Mouse (Mus musculus): ENCODE measurements around the gene Tmem100.

The Tmem100 gene

DNA sequence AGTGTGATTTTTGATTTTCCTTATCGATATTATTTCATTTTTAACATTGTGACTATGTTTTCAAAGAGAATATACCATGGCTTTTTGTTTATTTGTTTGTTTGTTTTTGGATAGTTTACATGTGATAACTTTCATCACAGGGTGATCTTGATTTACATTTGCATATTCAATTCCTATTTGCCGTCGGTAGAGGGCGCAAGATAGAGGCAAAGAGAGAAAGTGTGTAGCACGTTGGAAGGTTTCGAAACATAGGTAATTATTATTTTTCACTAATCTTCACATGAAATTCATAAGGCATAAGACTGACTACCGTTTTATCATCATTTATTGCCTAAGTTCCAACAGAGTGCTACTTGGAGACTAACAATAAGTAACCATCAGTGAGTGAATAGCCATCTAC is 11.0 kb upstream of the Tmem100 start:
- DNase-seq = peak; percentile 43 to 74

DNA sequence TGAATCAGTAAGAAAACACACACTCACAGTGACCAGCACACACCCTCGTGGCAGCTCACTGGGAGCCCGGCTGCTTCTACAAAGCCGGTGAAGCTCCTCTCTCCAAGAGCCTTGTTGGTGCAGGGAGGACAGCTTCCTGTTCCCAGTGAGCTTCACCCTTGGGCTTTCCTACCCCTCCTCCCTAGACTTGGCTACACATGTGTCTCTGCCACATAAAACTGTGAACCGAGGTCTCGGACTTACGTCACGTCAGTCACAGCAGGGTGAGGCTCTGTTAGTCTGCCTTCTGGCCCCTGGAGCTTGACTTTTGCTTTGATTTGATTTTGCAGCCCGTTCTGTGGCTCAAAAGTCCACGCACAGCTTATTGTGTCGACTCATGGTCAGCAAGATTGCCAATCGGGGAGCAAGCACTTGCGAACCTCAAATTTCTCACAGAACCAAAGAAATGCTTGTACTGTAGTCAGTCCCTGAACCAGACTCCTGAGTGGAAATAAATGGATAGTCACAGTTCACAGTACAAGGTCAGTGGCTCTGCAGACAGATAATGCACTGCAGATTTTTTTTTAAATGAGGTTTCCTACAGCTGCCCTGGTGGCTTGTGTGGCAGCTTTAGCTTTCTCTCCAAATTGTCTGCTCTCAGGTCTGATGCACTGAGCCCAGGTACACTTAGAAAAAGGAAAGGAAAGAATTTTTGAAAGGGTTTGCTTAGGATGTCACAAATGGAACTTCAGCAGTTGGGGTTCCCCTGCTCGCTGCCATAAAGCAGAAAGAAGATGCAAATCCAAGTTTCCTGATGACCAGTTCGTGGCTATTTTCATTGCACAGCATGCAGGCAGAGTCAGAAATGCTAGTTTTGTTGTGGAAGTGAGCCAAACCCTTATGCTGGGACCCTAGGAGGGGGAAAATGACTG is 4.0 kb upstream of the Tmem100 start:
- DNase-seq = peak in 1 of 2 experiments; percentile 43

DNA sequence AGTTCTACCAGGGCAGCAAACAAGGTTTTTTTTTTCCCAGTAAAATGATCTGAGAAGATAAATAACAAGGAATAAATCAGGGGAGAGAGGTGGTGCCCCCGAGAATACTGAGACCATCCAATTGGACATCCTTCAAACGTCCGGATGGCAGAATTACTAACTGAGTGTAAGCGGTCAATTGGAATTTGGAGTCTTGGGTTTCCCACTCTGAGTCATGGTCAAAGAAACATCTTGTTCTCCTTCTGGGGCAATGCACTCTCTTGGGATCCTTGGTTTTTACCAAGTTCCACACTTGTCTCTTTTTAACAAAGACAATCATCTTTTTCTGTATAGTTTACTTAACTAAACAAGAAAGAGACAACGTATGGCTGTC is 3.4 kb upstream of the Tmem100 start:
- no peak for DNase-seq

DNA sequence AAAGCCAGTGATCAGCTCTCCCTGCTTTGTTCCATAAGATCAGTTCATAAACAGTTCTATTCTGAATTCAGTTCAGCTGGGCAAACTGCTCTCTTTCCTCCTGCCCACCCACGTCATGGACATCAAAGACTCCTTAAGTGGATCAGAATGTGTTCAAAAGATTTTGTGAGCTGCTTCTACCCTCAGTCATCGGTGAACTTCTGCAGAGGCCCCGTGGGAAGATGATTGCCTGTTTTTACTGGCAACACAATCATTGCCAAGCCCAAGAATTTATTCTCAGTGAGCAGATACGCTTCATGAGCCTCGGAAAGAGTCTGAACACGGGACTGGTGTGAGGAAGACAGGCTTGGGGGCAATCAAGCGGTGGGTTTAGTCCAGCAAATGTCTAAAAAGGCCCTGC is 2.9 kb upstream of the Tmem100 start:
- no peak for DNase-seq

DNA sequence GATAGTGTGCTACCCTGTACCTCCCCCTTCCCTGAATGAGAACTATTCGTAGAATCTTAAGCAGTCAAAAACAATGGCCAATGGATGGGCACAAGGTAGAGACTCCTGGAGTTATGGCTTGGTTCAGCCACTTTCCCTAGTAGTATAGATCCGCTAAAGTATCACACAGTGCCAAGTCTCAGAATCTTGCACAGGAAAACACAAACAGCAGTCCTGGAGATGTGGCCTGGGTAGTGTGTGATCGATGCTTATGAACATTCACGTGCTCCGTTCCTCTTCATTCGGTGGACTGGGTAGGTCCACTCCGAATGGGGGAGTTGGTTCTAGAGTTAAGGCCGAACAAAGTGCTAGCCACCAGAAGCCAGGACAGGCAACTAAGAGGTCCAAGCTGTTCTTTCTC is 1.4 kb upstream of the Tmem100 start:
- no peak for DNase-seq

- DNase-seq = peak; percentile 72 to 79
These were observed 794 bp upstream of the Tmem100 start for GRCm38 (mm10) chr11:90029354-90029753.

GRCm38 (mm10) chr11:90030557-90030956 is 409 bp downstream of the Tmem100 start:
- peak; percentile 67 to 70 for DNase-seq

GRCm38 (mm10) chr11:90031076-90031475 is 928 bp downstream of the Tmem100 start:
- no peak for DNase-seq

GRCm38 (mm10) chr11:90032807-90033206 is 2.7 kb downstream of the Tmem100 start:
- no peak for DNase-seq

DNA sequence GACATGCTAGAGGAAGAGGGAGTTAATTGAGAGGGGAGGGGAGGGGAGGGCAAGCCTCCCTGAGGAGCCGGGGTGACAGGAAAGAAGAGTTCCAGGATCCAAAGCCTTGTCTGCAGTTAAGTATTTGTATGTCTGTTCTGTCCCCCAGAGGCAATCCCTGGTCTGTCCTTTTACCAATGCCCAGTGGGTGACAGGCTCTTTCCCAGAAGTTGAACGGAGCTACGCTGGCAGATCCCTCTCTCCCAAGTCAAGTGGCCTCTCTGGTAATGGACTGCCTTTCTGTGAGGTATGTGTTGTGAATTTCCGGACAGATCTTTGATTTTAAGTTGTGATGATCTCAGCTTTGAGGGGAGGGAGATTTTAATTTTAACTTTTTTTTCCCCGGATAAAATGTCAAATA is 3.3 kb downstream of the Tmem100 start:
- no peak for DNase-seq

DNA sequence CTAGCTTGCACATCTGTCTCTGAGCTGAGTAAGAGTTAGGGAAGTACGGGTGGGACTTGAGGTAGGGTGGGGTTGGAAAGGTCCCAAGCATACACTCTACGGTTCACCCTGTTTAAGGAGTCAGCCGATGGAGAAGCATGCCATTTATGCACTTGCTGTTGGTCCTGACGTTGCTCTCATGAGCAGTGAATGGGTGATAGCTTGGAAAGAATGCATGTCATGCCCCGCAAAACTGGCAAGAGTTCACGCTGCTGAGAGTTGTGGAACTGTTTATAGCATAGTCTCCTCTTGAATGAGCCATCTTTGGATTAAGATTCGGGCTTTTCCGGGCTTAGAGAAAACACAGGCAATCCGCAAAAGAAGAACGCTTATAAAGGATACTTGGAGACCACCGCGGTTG is 4.5 kb downstream of the Tmem100 start:
- no peak for DNase-seq

DNA sequence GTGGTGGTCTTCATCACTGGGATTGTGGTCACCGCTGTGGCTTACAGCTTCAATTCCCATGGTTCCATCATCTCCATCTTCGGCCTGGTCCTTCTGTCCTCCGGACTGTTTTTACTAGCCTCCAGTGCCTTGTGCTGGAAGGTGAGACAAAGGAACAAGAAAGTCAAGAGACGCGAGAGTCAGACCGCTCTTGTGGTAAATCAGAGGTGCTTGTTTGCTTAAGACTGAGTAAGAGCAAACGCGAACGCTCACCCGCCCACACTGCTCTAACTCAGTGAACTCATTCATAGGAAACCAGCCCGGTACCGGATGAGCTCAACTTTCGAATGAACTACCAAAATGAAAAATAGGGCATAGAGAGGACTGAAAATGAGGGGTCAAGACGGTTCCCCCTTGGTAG is 5.4 kb downstream of the Tmem100 start:
- no peak for DNase-seq

- DNase-seq = no peak
These were observed 6.3 kb downstream of the Tmem100 start for GRCm38 (mm10) chr11:90036416-90036815.

GRCm38 (mm10) chr11:90038022-90038421 is 7.9 kb downstream of the Tmem100 start:
- peak; percentile 33 to 74 for DNase-seq

DNA sequence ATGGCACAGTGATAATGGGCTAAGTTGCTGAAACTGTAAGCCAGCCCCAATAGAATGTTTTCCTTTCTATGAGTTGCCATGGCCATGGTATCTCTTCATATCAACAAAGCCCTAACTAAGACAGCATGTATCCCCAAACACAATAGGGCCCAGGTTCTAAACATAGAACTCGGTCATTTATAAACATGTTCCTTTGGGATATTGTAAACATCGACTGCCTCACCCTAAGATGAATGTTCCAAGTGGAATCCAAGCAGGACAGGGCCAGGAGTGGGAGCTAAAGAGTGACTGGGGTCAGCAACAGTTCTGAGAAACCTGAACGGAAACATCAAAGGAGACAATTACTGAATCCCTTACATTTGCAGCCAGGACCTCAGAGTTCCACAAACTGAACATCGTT is 14.3 kb downstream of the Tmem100 start:
- no peak for DNase-seq

DNA sequence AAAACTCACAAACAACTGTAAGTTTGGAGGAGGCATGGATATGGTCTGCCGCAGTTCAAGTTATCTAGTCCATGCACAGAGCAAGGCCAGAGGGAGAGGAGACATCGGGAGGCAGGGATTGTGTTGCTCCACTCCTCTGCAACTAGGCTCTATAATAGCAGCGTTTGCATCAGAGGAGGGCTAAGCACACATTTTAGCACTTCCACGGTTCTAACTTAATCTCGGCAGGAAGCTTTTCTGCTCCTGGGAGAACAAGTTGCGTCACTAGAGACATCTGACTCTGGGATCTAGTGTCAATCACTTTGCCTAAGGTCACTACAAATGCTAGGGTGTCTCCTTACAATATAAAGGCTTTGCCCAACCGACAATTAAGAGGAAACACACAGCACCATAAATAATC is 16.1 kb downstream of the Tmem100 start:
- DNase-seq = no peak

GRCm38 (mm10) chr11:90047271-90047670 is 17.1 kb downstream of the Tmem100 start:
- no peak for DNase-seq

GRCm38 (mm10) chr11:90050016-90050415 is 19.9 kb downstream of the Tmem100 start:
- DNase-seq = no peak

DNA sequence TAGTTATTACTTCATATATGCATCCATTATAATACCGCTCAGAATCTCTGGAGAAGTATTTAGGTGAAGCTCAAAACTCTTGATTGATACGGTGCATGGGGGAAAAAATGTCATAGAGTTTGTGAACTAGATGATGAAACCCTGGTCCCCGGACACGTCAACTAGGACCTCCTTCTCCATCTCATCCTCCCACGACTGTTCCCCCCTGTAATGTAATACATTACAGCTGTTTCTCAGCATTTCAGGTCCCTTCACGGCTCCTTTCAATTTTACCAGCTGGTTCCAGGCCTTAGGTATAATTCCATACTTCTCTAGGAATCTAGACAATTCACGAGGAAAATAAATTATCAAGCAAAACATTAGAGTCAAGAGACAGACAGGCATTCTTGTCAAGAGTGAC is 22.6 kb downstream of the Tmem100 start:
- no peak for DNase-seq

- no peak for DNase-seq
These were observed 23.7 kb downstream of the Tmem100 start for GRCm38 (mm10) chr11:90053820-90054219.

DNA sequence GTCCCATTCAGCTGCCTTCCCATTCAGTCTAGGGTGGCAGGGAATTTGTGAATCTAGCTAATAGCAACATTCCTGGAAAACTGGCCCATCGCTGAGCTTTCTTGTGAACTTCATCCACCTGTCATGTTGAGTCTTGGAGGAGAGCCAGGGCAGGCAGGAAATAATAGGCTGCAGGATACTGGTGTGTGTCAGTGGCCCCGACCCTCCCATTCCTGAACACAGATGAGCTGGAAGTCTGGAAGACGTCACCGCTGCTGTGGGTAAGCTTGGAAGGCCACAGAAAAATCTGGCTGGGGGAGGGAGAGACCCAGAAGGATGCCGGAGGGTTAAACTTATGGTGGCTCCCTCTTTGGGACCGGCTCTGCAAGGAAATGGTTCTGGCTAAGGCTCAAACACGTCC is 24.3 kb downstream of the Tmem100 start:
- peak; percentile 57 to 60 for DNase-seq

DNA sequence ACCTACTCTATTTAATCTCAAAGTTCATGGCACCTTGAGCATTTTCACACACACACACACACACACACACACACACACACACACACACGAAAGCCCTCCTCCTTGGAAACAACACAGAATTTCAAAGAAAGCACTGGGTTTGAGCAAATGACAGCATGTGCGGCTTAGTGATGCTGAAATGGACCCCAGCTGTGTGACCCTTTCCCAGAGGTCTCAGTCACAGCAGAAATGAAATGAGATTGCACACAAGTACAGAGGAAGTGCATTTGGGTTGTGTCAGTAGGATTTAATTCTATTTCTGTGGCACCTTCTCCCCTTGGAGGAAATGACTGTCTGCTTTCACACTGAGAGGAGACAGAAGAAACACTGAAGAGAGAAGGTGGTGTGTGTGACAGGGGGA is 26.9 kb downstream of the Tmem100 start:
- no peak for DNase-seq

GRCm38 (mm10) chr11:90059241-90059640 is 29.1 kb downstream of the Tmem100 start:
- DNase-seq = no peak

DNA sequence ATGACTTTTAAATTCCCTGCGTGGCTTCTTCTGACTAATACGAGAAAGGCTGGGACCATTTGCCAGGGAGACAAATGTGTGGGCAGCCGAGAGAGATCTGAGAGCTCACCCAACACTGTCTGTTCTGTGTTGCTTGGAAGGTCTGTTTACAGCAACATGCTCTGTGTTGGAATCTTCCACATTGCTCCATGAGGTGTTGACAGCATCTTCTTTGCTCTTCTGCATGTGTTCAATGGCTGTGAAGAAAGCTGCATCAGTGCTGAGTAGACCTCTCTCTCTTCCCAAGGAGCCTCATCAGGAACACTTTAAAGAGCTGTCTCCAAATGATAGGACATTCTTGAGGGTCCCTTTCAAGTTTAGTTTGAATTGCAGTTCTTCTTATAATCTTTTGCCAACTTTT is 32.5 kb downstream of the Tmem100 start:
- no peak for DNase-seq
